Mouse (Mus musculus) cerebellum, adult 11-12 months (tissue): ENCODE measurements at regions not wholly inside any gene's neighbourhood (a gene's known extent, or its start where the extent isn't known, plus 50 kb on each side); places are given as distances from the start of the nearest gene placed in this dataset.

Source experiments
- DNase-seq: peaks from one replicate; pipeline ENCODE4 v3.0.0; 2022

DNA sequence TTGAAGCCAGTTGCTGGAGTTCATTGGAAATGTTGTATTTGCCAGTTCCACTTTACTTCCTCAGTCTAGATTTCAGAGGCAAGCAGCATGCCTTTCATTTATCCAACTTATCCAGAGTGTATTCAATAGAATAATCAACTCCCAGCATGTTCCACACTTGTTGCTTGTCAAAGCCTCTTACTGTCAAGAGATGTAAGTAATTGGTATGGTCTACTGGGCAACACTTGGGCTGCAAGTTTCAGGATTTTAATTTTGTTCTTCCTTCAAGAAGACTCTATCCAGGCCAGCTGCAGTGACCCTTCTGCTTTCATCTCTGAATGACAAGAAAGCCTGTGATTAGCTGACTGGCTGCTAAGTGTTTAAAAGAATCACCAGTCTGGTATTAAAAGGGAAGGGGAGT is 3131.6 kb upstream of the Lrrc6 start:
- no peak for DNase-seq

DNA sequence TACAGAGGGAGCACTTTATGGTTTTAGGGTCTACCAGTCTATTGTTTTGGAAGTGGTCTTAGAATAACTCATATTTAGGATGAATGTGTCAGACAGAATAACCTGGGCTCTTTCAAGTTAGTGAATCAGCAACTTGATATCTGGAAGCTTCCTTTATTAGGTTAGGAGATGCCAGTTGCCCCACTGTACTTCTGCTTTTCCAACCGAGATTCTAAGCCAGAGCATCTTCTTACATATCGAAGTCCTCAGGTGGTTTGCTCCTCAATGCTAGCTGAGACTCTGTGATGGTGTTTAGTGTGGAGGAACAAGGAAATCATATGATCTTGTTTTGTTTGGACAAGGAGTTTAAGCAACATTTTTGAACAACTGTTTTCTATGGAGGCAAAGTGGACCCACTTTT is 3117.3 kb upstream of the Lrrc6 start:
- DNase-seq = no peak

DNA sequence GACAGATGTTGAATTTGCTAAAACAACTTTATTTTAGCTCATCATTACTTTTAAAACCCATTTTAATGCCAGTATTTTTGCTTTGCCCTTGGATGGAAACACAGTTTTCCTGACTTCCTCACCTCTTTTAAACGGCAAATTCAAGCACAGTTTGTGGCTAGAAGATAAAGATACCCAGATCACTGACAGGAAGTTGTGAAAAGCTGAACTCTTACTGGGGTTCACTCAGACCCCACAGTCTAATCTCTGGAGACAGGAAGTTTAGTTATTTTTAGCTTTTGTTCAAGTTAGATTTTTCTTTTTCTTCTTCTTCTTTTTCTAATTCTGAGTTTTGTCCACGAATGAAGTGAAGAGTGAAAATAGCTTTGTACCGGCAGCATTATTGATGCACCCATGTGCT is 3113.3 kb upstream of the Lrrc6 start:
- no peak for DNase-seq

DNA sequence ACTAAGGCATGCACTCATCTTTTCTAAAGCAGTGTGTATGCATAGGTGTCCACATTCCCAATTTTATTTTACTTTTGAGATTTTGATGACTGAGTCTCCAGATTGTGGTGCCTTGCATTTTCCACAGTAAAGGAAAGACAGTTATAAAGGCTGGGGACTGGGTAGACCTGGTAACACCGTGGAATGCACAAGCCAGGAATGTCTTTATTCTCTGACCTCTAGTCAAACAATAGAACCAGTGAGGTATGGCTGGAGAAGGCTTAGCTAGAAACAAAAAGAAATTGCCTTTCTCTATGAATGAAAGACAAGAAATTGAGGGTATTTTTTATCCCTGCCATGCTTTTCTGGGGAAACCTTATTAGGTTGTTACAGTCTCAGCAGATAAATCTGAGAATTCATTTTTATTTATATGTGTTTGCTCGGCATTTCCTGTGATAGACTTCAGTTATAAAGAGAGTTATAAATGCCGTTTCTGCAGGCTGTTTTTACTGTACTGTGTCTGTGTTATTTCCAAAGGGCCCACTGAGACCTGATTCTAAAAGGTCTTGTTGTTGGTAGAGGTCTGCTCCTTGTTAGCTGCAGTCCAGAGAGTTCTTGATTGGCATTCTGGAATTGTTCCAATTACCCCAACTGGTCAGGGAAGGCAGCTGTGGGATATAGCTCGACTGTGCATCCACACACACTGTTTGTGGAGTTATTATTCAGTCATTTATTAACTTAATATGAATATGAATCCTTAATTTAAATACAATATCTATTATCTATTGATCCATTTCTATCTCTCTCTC is 3090.7 kb upstream of the Lrrc6 start:
- no peak for DNase-seq

DNA sequence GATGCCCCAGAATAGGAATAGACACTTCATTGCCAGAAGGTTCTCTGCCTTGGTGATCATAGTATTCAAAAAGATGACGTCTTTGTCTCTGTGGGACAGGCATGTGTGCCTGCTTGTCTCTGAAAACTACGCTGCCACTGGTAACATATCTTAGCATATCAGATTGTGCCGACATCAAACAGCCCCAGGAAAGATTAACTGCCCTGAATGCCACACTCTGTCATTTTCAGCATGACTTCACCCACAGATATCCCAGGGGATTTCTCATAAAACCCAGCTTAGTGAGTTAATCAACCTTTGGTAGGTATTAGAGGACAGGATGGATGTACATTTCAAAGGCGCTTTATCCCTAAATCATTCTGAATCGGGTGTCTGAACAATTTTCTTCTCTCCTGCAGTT is 3087.4 kb upstream of the Lrrc6 start:
- DNase-seq = no peak

DNA sequence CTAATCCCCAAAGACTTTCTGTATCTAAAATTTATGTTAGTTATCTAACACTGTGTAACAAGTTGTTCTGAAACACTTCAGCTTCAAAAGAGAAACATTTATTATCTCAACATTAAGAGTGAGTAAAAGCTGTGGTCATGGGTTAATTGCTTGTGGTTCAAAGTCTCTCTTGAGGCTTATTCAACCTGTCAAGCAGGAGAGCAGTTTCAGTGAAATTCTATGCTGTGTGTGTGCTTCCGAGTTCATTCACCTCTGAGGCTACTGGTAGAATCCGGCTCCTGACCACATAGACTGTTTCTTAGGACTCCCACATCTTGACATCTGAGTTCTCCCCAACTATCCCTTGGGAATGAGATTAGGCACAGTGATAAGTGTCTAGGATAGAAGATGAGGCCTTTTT is 3076.0 kb upstream of the Lrrc6 start:
- no peak for DNase-seq

DNA sequence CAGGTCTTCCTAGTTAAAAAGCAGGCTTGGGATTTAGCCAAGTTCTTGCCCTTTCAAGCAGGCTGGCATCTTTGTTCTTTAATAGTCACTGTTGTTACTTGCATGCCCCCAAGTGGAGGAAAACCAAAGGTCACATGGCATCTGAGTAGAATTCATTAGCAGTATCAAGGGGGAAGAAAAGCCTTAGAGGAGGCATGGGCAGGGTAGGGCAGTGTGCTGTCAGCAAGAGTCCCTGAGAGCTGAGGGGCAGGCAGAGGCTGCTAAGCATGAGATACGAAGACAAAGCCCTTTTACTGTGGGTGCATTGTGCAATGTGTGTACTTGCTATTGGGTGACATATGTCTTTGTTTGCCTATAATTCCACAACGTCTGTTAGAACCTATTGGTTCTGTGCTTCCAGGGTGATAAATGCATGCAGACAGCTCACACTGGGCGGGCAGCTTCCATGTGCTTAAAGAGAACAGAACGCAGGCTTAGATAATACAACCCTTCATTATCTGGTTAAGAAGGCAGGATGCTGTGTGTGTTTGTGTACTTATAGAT is 3075.0 kb upstream of the Lrrc6 start:
- DNase-seq = peak; percentile 2

DNA sequence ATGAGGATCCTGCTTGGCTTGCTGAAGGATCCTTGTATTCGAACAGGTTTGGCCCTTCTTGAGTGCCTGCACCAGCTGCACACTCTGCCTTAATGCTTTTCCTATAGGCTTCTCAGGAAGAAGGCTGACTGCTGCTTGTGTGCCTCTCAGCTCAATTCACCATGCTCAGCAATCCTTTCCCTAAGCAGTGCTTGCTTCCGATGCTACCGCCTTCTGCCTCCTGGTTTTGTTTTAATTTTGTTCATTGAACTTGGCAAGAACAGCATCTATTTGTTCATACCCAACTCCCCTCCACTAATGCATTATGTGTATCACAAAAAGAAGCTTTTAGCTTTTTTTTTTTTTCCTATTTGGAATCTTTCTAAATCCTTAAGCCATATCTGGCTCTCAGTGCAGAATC is 3053.5 kb upstream of the Lrrc6 start:
- no peak for DNase-seq

DNA sequence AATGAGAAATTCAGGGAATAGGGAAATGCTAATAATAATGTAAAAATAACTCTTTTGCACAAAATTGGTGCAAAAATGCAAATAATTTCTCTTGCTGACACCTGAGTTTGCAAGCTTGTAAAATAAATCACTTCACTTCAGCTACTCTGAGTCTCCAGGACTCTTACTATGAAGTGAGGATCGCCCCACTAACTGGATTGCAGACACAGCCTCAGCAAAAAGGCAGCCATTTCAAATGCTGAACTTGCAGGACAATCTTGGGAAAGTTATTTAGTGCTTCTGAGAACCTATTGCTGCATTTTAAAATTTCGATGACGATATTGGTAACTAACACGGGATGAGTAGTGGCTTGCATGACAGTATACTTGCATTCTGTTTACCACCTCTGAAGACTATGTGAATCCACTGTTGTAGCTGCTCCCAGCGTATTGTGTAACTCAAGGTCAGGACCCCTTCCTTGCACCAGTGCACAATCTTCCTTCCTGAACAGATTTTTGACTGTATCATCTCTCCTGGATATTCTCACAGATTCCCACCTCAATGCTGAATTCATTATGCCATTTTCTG is 3051.4 kb upstream of the Lrrc6 start:
- DNase-seq = no peak

DNA sequence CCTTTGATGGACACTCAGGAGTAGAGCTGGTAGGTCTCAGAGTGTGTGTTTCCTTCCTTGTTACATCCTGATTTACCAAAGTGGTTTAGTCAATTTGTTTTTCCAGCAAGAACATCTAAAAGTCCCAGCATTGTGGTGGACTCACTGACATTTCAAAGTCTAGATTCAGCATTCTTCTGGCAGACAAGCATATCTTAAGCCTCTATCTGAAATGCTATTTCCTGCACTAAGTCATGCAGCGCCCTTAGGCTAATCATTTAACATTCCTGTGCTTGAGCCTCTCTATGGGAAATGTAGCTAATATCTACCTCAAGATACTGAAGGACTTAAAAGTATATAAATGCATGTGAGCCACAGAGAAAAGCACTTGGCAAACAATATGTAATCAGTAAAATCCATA is 3050.3 kb upstream of the Lrrc6 start:
- DNase-seq = no peak

DNA sequence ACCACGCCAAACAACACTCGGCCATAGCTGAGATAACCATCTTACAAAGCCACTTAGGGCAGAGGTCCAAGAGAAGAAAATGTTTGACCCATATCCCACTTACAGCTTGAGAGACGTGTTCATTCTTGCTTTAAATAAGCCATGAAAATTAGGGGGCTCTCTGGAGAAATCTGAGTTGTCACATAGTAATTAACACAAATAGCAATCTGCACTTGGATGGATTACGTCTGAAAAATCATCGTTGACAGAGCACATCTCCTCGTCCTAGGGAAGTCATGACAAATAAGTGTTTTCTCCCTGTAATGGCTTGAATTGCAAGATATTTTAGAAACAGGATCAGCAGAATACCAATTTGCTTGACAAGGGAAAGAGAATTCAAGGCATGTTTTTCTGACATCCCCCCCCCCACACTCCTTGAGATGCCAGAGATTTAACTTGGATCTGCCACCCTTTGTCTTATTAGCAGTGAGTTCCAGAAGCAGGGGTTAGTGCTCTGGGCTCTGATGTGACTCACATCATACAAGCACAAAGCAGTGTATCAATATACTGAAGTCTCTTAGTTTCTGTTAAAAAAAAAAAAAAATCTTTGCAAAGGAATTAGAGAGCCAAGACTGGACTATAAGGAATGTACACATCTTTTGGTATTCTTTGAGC is 3025.9 kb upstream of the Lrrc6 start:
- no peak for DNase-seq

DNA sequence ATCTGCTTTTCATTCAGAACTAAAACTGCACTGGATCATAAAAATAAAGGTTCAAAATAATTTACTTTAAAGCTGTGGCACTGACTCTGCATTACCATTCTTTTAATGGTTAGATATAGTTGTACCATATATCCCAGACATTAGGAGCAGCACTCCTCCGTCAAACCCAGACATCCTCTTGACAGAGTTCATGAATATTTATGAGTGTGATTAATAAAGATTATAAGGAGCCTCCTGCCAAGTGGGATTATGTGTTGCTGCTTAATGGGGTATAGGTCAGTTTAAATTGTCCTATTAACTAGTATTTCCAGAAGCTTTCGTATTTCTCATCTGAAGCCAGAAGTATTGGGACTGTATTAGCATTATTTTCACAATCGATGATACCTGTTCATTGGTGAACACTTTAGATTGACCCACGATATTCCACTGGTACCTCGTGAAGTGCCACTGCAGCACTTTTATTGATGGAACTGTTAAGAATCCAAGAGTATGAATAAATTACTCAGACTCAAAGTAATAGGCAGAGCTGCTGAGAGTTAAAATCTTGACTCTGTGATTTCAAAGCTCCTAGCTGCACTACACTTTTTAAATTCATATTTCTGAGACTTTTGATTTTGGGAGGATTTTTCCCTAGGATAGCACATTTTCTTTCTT is 2983.8 kb upstream of the Lrrc6 start:
- DNase-seq = no peak

DNA sequence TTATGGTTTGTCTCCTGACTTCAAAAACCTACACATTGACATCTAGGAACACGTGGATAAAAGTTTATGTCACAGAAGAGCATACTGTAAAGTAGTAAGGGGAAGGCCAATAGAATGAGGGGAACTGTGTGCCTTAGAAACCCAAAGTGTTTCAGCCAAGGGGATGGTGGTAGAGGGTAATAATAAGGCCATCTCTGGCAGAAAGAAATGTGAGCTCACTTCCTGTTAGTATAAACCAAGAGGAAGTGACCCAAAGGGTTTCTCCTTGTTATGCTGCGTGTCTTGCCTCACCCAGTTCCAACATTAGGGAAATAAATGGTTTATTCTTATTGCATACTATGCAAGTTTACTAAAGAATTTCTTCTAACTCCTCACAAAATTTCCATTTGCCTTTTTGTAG is 2982.4 kb upstream of the Lrrc6 start:
- no peak for DNase-seq

DNA sequence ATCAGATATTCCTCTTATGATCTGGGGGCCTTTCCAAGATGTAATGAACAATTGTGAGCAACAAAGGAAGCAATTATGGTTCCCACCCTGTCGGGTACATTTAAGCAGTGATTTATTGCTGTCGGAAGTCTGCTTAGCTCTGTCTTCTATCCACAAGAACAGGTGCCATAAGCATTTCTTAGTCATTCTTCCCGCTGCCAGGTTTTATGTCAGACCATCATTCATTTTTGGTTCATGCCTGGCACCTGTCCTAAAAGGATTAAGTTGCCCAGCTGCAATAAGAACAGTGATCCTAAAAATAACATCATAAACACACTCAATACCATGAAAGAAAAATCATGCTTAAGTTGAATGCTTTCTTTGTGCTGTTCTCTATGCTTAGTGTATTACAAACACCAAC is 2980.4 kb upstream of the Lrrc6 start:
- no peak for DNase-seq

DNA sequence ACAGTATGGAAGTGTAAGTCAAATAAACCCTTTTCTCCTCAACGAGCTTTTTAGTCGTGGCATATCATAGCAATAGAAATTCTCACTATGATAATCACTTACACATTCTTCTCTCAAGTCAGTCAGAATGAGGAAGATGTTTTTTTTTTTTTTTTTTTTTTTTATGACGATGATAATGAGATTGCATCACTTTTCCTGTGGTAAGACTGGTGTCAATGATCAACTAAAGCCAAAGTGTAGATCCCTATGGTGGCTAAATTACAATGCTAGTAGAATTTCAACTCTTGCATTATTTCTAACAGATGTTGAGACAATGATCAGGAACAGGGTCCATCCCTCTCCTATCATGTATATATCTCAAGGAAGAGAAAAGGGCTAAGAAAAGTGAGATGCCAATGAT is 2976.3 kb upstream of the Lrrc6 start:
- DNase-seq = no peak

DNA sequence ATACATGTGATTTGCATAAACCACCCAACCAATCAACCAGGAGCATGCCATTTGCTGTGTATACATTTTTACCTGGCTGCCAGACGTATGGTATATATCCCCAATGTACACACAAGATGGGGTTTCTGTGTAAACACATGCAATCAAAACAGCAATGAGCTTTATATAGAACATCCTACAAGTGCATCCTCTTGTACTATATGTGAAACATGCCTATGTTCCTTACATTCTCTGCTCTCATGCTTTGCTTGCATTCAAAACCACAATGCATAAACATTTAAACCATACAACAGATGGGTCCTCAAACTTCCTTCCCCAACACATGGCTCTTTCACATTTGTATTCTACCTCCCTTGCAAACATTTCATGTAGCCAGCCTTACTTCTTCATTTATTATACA is 2968.9 kb upstream of the Lrrc6 start:
- DNase-seq = no peak

DNA sequence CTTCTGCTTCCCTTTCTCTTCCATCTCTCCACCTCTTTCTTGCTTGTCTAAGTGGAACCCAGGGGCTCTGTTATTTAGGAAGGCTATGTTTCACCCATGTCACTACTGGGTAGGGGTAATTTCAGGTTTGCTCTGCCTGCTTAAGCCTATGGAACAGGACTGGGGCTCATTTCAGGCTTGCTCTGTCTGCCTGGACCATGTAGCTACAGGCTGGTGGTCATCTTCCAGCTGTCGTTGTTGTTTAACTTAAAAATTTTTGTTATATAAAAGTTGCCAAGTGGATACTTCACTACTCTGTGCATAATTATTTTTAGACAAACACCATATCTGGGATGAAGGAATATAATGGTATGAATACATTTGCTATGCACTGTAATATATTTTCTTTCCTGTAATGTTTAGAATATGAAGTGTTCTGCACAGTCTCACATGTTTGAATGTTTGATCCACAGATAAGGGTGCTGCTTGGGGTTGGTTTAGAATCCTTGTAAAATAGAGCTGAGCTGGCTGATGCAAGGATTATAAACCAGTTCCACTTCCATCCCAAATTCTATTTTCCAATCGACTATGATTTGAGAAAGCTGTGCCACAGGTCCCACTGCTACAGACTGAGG is 2960.0 kb upstream of the Lrrc6 start:
- no peak for DNase-seq

DNA sequence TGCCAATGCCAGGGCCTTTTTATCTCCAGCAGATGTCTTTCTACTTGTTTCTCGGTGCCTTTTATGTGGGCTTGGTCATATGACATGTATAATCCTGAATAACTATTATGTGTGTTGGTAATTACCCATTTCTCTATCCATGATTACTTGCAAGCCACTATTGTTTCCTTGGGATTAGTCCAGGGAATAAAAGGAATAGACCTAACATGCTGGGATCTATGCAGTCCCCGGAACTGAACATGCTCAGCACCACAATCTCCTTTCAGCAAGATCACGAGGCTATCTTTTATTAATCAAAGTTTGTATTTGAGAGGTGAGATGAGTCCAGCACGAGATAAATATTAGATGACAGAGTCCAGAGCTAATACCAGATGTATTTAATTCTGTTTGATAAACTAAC is 2956.8 kb upstream of the Lrrc6 start:
- no peak for DNase-seq

DNA sequence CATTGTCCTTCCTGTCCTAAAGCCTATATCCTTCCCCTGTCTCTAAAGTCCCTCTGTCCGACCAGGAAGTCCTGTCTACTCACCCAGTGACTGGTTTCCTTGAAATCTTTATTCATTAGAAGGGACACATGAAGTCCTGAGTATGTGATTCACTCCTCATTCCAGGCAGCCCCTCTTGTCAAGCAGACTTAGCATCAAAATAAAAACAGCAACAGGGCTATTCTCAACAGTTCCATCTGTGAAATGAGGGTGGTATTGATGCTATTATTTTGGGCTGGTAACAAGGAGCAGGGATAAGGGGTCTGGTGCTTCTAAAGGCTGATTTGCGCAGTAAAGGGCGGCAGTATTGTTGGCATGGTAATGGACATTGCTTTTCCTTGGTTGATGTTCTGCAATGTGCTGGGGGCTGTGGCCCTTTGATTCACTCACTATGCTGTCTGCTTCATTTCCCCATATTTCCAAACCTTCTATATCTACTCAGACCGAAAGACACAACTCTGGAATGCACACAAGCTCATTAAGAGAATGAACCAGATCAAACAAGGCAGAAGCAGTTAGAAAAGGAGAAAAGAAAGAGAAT is 2955.6 kb upstream of the Lrrc6 start:
- no peak for DNase-seq

DNA sequence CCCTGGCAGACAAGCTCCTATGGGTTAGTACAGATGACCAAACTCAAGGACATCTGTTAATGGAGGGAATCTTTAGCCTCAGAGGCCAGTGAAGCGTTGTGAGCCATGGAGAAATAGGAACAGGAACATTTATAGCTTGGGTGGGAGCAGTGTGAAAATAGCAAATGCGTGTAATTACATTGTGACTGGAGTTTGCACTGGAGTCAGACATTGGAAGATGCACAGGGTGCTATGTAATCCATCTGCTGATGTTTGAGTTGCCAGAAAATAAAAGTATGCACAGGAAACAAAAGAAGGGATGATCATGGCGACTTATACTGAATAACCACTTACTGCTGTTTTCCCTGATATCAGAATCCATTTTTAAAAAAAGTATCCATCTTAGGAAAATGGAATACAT is 2940.3 kb upstream of the Lrrc6 start:
- DNase-seq = no peak

DNA sequence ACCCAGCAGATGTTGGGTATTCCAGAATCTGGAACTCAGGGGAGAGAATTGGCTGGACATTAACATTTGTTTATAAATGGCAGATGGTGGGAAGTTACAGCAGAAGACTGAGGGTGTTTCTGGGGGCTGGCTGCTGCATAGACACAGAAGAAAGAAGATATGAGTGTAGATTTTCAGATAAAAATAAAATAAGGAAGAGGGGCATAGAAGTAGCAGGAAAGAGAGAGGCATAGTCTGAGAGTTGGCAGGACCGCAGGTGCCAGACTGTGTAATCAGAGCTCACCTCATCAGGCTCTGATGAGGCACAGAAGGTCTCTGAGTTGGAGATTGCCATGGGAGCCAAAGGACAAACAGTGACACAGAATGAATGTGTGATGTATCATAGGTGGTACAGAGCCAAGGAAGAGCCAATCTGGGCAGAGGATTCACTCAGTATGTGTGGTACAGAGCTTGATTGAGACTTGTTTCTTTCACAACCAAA is 2912.9 kb upstream of the Lrrc6 start:
- DNase-seq = no peak

DNA sequence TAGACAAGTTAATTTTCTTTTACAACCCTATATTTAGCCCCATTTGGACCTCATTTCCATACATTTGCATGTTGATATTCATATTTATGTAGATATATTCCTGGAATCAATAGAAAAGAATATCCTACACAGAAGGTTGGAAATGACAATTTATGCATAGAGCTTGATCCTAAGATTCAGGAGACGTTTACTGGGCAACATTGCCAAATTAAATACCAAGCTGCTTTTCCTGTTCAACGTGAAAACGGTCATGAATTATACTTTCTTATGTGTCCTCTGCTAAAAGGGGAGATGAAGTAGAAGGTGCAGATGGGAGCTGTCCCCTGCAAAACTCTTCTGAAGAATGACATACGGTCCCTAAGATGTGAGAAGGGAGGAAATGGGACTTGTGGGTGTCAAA is 2888.9 kb upstream of the Lrrc6 start:
- DNase-seq = no peak

DNA sequence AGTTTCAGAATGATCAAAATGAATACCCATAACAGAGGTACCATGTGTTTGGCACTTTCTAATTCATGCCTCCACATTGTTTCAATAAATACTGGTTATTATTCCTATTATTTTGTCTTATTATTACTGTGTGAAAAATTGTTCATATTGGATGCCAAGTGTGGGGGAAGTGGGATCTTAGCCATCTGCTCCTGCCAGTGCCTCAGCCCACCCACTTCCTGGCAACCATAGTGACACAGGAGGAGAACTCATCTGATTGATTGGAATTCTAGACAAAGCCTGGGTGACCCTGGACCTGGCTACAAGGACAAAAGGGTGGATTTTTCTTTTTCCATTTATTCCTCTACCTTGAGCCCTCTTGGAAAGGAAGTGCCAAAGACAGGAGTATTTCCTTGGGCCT is 2886.8 kb upstream of the Lrrc6 start:
- no peak for DNase-seq
